Mouse (Mus musculus): ENCODE measurements at regions not wholly inside any gene's neighbourhood (a gene's known extent, or its start where the extent isn't known, plus 50 kb on each side); places are given as distances from the start of the nearest gene placed in this dataset.

DNA sequence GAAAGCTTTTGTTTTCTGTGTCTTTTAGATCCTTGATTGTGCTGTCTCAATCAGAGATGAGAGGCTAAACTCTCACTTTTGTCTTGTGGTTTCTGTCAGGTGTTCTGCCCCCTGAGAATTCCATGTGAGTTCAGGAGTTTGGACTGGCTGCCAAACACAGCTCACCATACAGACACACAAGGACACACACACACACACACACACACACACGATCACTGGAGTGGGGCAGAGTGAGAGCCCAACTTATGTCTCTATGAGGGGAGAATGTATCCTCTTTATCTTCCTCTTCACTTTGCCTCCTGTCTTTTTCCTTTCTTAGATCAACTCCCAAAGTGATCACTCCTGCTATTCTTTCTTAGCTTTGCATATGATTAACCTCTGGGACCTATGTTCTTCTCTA, 652.3 kb downstream of the Pcdh17 start:
- Histone ChIP-seq H3K27me3 (no peaks in the 10 kb centered on the region), H3K27ac (no peak overlapping the region), H3K9me3 (no peaks in the 10 kb centered on the region), H3K4me2 (no peak overlapping the region), H3K4me3 (replicated peaks) (no peak overlapping the region), H3K4me1 (peaks cover 3% of the 10 kb centered on the region; the same call in 1 of the 2 replicates), H3K36me3 (replicated peaks) (no peaks in the 10 kb centered on the region), H3K9ac (no peak overlapping the region)
- 22% methylated on average over 1 of the region's 1 CpGs for WGBS
- peak; percentile 60; the same call in 1 of the 2 replicates for ATAC-seq (ENCODE audit: low FRiP score)

DNA sequence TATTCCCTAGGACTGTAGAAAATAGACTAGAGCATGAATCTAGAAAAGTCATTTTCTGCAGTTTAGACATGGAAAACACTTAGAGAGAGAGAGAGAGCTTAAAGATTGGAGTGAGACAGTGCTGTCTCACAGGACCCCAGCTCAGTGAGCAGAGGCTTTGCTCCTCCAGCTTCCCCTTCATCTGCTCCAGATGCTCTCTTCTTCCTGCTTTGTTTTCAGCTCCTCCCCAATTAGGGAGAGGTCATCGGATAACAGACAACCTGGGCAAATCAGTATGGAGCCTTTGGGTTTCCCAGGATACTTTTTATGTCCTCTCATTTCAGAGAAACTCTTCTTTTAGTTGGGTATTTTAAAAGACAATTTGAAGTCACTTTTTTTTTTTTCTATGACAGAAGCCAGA, 653.7 kb downstream of the Pcdh17 start:
- Histone ChIP-seq H3K4me3 (replicated peaks) (no peak overlapping the region), H3K36me3 (replicated peaks) (no peaks in the 10 kb centered on the region), H3K9me3 (no peaks in the 10 kb centered on the region), H3K9ac (no peak overlapping the region), H3K27me3 (no peaks in the 10 kb centered on the region), H3K4me2 (no peak overlapping the region), H3K4me1 (peaks cover 3% of the 10 kb centered on the region; the same call in 1 of the 2 replicates), H3K27ac (no peak overlapping the region)
- WGBS, result 6% methylated on average over 1 of the region's 1 CpGs
- peak; percentile 41; the same call in 1 of the 2 replicates for ATAC-seq (ENCODE audit: low FRiP score)

Measured in forebrain, embryonic 12.5 days (tissue).